Mouse (Mus musculus): ENCODE data around the gene Grn. TPM values are rescaled to one million over a fixed set of nuclear protein-coding genes. Genes with fewer than 3 reads are reported as not detected.

Gene Grn
- polyA plus RNA-seq (2021; fragmentation: Nextera tagmentation) = 48.7 and 49.4 TPM in 2 replicates
- long read RNA-seq, experiment 1, transcript Grn-201 (13 exons, 2,340 nt) = major isoform, 53 of 79 reads
- long read RNA-seq, experiment 1, partial matches to known transcripts = 23 of 79 reads
- long read RNA-seq, experiment 1, other reads (novel, unspliced or antisense) = 3 of 79 reads
- long read RNA-seq, experiment 2, transcript Grn-201 (13 exons, 2,340 nt) = major isoform, 205 of 259 reads
- long read RNA-seq, experiment 2, partial matches to known transcripts = 39 of 259 reads
- long read RNA-seq, experiment 2, other reads (novel, unspliced or antisense) = 15 of 259 reads

DNA sequence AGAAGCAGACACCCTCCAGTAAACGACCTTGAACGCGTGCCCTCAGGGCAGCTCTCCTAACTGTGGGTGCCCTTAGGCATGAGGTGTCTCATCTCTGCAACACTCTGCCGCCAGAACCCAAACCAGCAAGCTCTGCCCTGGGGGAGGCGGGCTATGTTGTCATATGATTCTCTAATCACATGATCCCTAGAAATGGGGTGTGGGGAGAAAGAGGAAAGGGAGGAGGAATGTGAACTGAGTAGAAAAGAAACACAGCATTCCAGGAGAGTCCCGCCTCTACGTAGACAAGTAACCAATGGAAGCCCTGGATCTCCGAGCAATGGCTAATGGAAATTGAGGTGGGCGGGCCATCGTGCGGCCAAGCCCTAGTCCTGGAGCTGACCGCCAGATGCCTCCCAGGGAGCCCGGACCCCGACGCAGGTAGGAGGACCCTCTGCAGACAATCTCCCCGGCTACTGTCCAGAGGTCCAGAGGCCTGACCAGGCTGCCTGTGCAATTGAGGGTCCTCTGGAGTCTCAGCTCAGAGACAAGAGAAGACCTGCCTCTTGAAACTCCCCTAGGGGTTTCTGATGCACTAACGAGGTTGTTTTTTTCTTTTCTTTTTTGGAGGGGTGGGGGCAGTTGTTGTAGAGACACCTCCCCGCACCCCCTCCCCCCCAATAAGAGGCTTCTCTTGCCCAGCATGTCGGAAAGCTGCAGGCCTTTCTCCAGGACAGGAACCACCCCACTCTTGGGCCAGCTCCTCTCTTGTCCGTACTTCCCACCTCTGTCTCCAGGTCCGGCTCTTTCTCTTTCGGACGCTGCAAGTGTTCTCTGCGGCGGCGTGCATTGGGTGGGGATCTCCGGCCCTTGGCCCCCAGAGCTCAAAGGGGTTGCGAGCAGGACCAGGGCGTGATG, at the start of gene Grn:
TSS of gene Grn (plus strand) at position 195 of the 897 bp plus-strand sequence.

GRCm38 (mm10) chr11:102393238-102393634, 36.9 kb upstream of the Grn start, which contains the start of gene Rundc3a:
TSS of gene Rundc3a (plus strand) at chr11:102393403.

GRCm38 (mm10) chr11:102407834-102408215, 22.3 kb upstream of the Grn start, which contains the start of gene Slc25a39:
TSS of gene Slc25a39 (minus strand) at chr11:102407946.

DNA sequence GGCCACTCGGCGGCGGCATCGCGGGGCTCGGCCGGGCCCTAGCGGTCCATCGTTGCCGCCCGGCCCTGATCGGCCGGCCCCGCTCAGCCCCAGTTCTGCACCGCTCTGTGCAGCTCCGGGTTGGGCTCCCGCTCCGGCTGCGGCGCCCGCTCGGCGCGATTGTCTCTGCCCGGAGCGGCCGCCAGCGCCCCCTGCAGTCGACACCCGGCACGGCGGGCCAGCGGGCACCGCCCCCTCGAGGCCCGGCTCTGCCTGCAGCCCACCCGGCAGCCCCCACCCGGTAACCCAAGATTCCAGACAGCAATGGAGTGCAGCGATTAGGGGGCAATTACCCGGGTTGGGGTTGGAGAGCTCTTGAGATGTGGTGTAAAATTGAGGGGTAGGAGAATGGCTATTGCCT, 17.4 kb downstream of the Grn start, which contains the start of gene Fam171a2:
TSS of gene Fam171a2 (minus strand) at position 186 of the 400 bp plus-strand sequence.

GRCm38 (mm10) chr11:102469648-102470357, 39.7 kb downstream of the Grn start, which contains the start of gene Itga2b:
TSS of gene Itga2b (minus strand) at chr11:102470122.

Small RNAs within 50 kb of the gene (microRNA-seq; reads per million reads assigned to microRNA genes)
- gene Mir6930 = 0.64 reads per million

Other genes starting within 250 kb of the Grn start
- gene Lsm12, start 245.0 kb upstream of the Grn start, polyA plus RNA-seq (2021; fragmentation: Nextera tagmentation) = 107 and 134 TPM in 2 replicates
- gene G6pc3, start 240.7 kb upstream of the Grn start, polyA plus RNA-seq (2021; fragmentation: Nextera tagmentation) = 29.6 and 35.3 TPM in 2 replicates
- 47.2 and 53.7 TPM in 2 replicates for gene Hdac5, start 200.1 kb upstream of the Grn start, polyA plus RNA-seq (2021; fragmentation: Nextera tagmentation)
- gene BC030867, start 181.4 kb upstream of the Grn start, polyA plus RNA-seq (2021; fragmentation: Nextera tagmentation) = 0.78 and 0.94 TPM in 2 replicates
- gene Asb16, start 161.6 kb upstream of the Grn start, polyA plus RNA-seq (2021; fragmentation: Nextera tagmentation) = 0.85 and 1.0 TPM in 2 replicates
- gene Tmub2, start 145.4 kb upstream of the Grn start, polyA plus RNA-seq (2021; fragmentation: Nextera tagmentation) = 78.0 and 93.2 TPM in 2 replicates
- 7.8 and 8.8 TPM in 2 replicates for gene Atxn7l3, start 133.7 kb upstream of the Grn start, polyA plus RNA-seq (2021; fragmentation: Nextera tagmentation)
- gene Ubtf, start 110.6 kb upstream of the Grn start, polyA plus RNA-seq (2021; fragmentation: Nextera tagmentation) = 40.1 and 42.9 TPM in 2 replicates
- not detected in 2 replicates for gene Slc4a1, start 64.1 kb upstream of the Grn start, polyA plus RNA-seq (2021; fragmentation: Nextera tagmentation)
- gene Rundc3a, start 36.9 kb upstream of the Grn start, polyA plus RNA-seq (2021; fragmentation: Nextera tagmentation) = 43.5 and 51.4 TPM in 2 replicates
- 150 and 172 TPM in 2 replicates for gene Slc25a39, start 22.4 kb upstream of the Grn start, polyA plus RNA-seq (2021; fragmentation: Nextera tagmentation)
- gene Fam171a2, start 17.4 kb downstream of the Grn start, polyA plus RNA-seq (2021; fragmentation: Nextera tagmentation) = 1.1 and 2.2 TPM in 2 replicates
- gene Itga2b, start 39.8 kb downstream of the Grn start, polyA plus RNA-seq (2021; fragmentation: Nextera tagmentation) = 3.1 and 3.8 TPM in 2 replicates
- 25.4 and 27.5 TPM in 2 replicates for gene Gpatch8, start 126.1 kb downstream of the Grn start, polyA plus RNA-seq (2021; fragmentation: Nextera tagmentation)
- 4.4 and 8.1 TPM in 2 replicates for gene Gm11627, start 149.1 kb downstream of the Grn start, polyA plus RNA-seq (2021; fragmentation: Nextera tagmentation)
- 0.64 and 1.2 TPM in 2 replicates for gene Fzd2, start 174.1 kb downstream of the Grn start, polyA plus RNA-seq (2021; fragmentation: Nextera tagmentation)
- 0.04 and 0.06 TPM in 2 replicates for gene Meioc, start 233.4 kb downstream of the Grn start, polyA plus RNA-seq (2021; fragmentation: Nextera tagmentation)

All from layer of hippocampus, adult 6 months (tissue).